Mouse (Mus musculus): ENCODE data around the gene Prss53. TPM values are rescaled to one million over a fixed set of nuclear protein-coding genes. Genes with fewer than 3 reads are reported as not detected.
A peak's percentile ranks its signal among the peaks of the same experiment; 100 is the strongest.

Gene Prss53
- 0.67 and 0.69 TPM in 2 replicates for total RNA-seq (2012; rRNA removed)

DNA sequence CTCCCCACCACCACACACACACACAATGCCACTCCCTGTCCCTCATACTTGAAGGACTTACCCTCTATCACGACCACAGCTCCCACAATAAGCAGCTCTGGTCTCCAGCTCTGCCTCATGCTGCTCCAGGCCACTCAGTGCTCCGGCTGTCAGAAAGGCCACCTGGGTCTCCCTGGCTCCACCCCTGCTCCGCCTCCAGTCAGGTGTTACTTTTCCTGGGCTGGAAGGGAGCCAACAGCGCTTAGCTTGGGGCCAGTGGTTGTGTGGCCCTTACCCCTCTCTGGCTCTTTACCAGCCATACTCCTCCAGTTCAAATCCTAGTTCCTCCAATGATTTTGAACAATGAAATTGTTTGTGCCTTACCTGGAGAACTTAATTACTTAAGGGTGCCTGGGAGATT, at the start of gene Prss53:
Gene Prss53, minus strand, starts transcription at position 173 of the 400 bp plus-strand sequence.
- in situ Hi-C loops (cut with MboI; ENCODE audit: low sequenced_read_pairs in 2 of 2, unreplicated experiment in 2 of 2), result no loop called here
- peaks cover 28% of the 10 kb centered on the region for H3K36me3 ChIP-seq (ENCODE audit: control insufficient read depth, insufficient read depth, low read length, poor library complexity, severe bottlenecking)
- H3K9ac ChIP-seq (ENCODE audit: insufficient read depth, low read depth, low read length, poor library complexity, severe bottlenecking), result no peak within 1 kb of the TSS
- no peak within 1 kb of the TSS for H3K4me3 ChIP-seq (ENCODE audit: insufficient read depth in 1 of 2, low read depth in 1 of 2, low read length in 2 of 2, poor library complexity in 1 of 2, severe bottlenecking in 1 of 2)
- no peaks in the 10 kb centered on the region for H3K9me3 ChIP-seq (ENCODE audit: control insufficient read depth, insufficient read depth, low read depth, low read length)
- peaks cover 0 to 9% of the 10 kb centered on the region in 2 experiments; a peak in 1 of 4 replicates for H3K4me1 ChIP-seq (ENCODE audit: control insufficient read depth in 2 of 2, insufficient read depth in 2 of 2, low read length in 2 of 2, poor library complexity in 1 of 2)
- H3K27ac ChIP-seq (ENCODE audit: insufficient read depth, low read depth, low read length, poor library complexity, severe bottlenecking), result no peak within 1 kb of the TSS
- DNase-seq (ENCODE audit: low read depth, low spot score), result no peak
- TF ChIP-seq ZNF384 (IDR thresholded peaks at IDR 0.05; ENCODE audit: low read depth, low read length) (no peak), ZC3H11A (IDR thresholded peaks at IDR 0.05; ENCODE audit: borderline replicate concordance, low read depth, low read length) (no peak), CHD2 (IDR thresholded peaks at IDR 0.05; ENCODE audit: low read depth, low read length) (no peak), MAFK (IDR thresholded peaks at IDR 0.05; ENCODE audit: insufficient read depth, low read depth, low read length) (no peak), HCFC1 (IDR thresholded peaks at IDR 0.05; ENCODE audit: borderline replicate concordance, insufficient read depth, low read length) (no peak)

DNA sequence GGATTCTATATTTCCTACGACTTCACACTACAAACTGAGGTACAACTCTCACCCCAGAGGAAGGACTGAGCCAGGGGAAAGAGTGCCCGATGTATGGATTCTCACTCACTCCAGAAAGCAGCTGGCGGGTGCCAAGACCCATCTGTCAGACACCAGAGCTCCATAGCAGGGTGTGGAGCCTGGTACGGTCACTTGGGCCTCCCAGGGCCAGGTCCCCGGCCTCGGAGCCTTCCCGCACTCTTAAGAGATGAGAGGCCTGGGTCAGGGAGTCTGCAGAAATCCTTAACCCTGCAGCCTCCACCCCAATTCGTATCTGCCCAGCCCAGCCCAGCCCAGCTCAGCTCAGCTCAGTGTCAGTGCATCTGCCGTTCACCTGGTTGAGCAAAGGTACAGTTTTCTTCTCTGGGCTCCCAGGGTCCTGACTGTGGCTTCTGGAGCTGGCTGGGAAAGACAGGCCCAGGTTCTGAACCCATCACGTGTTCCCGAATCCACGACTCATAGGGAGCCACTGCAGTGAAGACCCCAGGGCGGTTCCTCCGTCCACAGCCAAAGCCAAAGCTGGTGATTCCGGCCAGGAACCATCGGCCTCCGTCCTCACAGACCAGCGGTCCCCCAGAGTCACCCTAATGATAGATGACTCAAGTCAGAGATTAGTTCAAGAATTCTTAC, 45.6 kb upstream of the Prss53 start:
- peak overlapping the region; percentile 81 to 89 for H3K4me3 ChIP-seq (ENCODE audit: insufficient read depth in 1 of 2, low read depth in 1 of 2, low read length in 2 of 2, poor library complexity in 1 of 2, severe bottlenecking in 1 of 2)
- H3K27ac ChIP-seq (ENCODE audit: insufficient read depth, low read depth, low read length, poor library complexity, severe bottlenecking), result no peak overlapping the region; the same call in 1 of the 2 replicates
- peaks cover 11 to 23% of the 10 kb centered on the region in 2 experiments; a peak in 3 of 4 replicates for H3K4me1 ChIP-seq (ENCODE audit: control insufficient read depth in 2 of 2, insufficient read depth in 2 of 2, low read length in 2 of 2, poor library complexity in 1 of 2)
- DNase-seq (ENCODE audit: low read depth, low spot score), result no peak
- no peaks in the 10 kb centered on the region for H3K9me3 ChIP-seq (ENCODE audit: control insufficient read depth, insufficient read depth, low read depth, low read length)
- H3K9ac ChIP-seq (ENCODE audit: insufficient read depth, low read depth, low read length, poor library complexity, severe bottlenecking), result peak overlapping the region; percentile 91
- in situ Hi-C loops (cut with MboI; ENCODE audit: low sequenced_read_pairs in 2 of 2, unreplicated experiment in 2 of 2), result no loop called here
- H3K36me3 ChIP-seq (ENCODE audit: control insufficient read depth, insufficient read depth, low read length, poor library complexity, severe bottlenecking), result no peaks in the 10 kb centered on the region
- TF ChIP-seq ZNF384 (IDR thresholded peaks at IDR 0.05; ENCODE audit: low read depth, low read length) (no peak), MAFK (IDR thresholded peaks at IDR 0.05; ENCODE audit: insufficient read depth, low read depth, low read length) (no peak), CHD2 (IDR thresholded peaks at IDR 0.05; ENCODE audit: low read depth, low read length) (no peak), HCFC1 (IDR thresholded peaks at IDR 0.05; ENCODE audit: borderline replicate concordance, insufficient read depth, low read length) (no peak), ZC3H11A (IDR thresholded peaks at IDR 0.05; ENCODE audit: borderline replicate concordance, low read depth, low read length) (no peak)

DNA sequence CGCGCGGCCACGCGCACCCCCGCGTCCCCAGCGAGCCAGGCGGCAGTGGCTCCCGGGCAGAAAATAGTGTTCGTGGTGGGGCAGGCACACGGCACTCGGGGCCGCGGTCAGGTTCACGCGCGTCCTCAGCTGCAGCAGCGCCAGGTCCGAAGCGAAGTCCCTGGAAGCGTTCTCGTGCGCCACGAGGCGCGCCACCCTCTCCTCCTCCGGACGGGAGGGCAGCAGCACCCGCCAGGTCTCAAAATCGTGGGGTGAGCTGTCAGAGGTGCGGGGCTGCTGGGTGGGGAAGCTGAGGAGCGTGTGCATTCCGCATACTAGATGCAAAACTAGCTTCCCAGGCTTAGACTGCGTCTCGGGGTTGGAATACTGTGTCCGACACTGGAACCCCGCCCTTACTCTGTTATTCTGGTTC, 45.0 kb upstream of the Prss53 start:
- Histone ChIP-seq H3K4me1 (ENCODE audit: control insufficient read depth in 2 of 2, insufficient read depth in 2 of 2, low read length in 2 of 2, poor library complexity in 1 of 2) (peaks cover 13 to 26% of the 10 kb centered on the region in 2 experiments; a peak in 3 of 4 replicates), H3K4me3 (ENCODE audit: insufficient read depth in 1 of 2, low read depth in 1 of 2, low read length in 2 of 2, poor library complexity in 1 of 2, severe bottlenecking in 1 of 2) (peak overlapping the region; percentile 81 to 89), H3K36me3 (ENCODE audit: control insufficient read depth, insufficient read depth, low read length, poor library complexity, severe bottlenecking) (no peaks in the 10 kb centered on the region), H3K9me3 (ENCODE audit: control insufficient read depth, insufficient read depth, low read depth, low read length) (no peaks in the 10 kb centered on the region), H3K27ac (ENCODE audit: insufficient read depth, low read depth, low read length, poor library complexity, severe bottlenecking) (0 out of 2 replicates have a peak overlapping the region, but pooled peaks have one; percentile 7), H3K9ac (ENCODE audit: insufficient read depth, low read depth, low read length, poor library complexity, severe bottlenecking) (peak overlapping the region; percentile 91)
- DNase-seq (ENCODE audit: low read depth, low spot score), result no peak
- TF ChIP-seq ZNF384 (IDR thresholded peaks at IDR 0.05; ENCODE audit: low read depth, low read length) (no peak), HCFC1 (IDR thresholded peaks at IDR 0.05; ENCODE audit: borderline replicate concordance, insufficient read depth, low read length) (0 out of 2 replicates have a peak, but pooled peaks have one; percentile 4)
- in situ Hi-C loops (cut with MboI; ENCODE audit: low sequenced_read_pairs in 2 of 2, unreplicated experiment in 2 of 2), result no loop called here

DNA sequence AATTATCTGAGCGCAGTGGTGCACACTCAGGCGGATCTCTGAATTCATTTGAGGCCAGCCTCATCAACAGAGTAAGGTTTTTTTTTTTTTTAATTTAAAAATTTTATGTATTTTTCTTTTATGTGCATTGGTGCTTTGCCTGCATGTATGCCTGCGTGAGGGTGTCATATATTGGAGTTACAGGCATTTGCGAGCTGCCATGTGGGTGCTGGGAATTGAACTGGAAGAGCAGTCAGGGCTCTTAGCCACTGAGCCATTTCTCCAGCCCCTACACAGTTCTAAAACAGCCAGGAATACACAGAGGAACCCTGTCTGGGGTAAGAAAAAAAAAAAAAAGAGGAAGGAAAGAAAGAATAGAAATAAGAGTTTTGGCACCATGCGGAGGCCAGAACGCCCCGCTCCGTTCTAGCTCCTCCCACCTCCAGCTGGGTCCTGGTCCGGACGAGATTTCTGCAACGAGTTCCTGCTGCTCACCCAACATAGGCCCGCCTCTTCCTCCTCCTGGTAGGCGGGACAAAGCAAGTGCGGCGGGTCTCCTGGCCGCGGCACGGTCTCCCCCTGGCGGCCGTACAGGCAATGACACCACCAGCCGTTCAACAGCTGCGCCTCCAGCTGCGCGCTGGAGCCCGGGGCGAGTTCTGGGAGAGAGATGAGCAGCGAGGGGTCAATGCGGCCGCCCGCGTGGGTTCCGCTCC, 44.4 kb upstream of the Prss53 start:
- 0 out of 2 replicates have a peak, but pooled peaks have one; percentile 23 for TF ChIP-seq HCFC1 (IDR thresholded peaks at IDR 0.05; ENCODE audit: borderline replicate concordance, insufficient read depth, low read length)
- TF ChIP-seq MAFK (IDR thresholded peaks at IDR 0.05; ENCODE audit: insufficient read depth, low read depth, low read length), result no peak
- peak; percentile 78 for TF ChIP-seq CHD2 (IDR thresholded peaks at IDR 0.05; ENCODE audit: low read depth, low read length)
- peak; percentile 49; the same call in 1 of the 2 replicates for TF ChIP-seq ZC3H11A (IDR thresholded peaks at IDR 0.05; ENCODE audit: borderline replicate concordance, low read depth, low read length)
- 0 out of 2 replicates have a peak, but pooled peaks have one; percentile 3 for TF ChIP-seq ZNF384 (IDR thresholded peaks at IDR 0.05; ENCODE audit: low read depth, low read length)
- peak overlapping the region; percentile 81 to 89 for H3K4me3 ChIP-seq (ENCODE audit: insufficient read depth in 1 of 2, low read depth in 1 of 2, low read length in 2 of 2, poor library complexity in 1 of 2, severe bottlenecking in 1 of 2)
- no peaks in the 10 kb centered on the region for H3K9me3 ChIP-seq (ENCODE audit: control insufficient read depth, insufficient read depth, low read depth, low read length)
- H3K36me3 ChIP-seq (ENCODE audit: control insufficient read depth, insufficient read depth, low read length, poor library complexity, severe bottlenecking), result no peaks in the 10 kb centered on the region
- in situ Hi-C loops (cut with MboI; ENCODE audit: low sequenced_read_pairs in 2 of 2, unreplicated experiment in 2 of 2), result no loop called here
- peaks cover 15 to 31% of the 10 kb centered on the region in 2 experiments; a peak in 3 of 4 replicates for H3K4me1 ChIP-seq (ENCODE audit: control insufficient read depth in 2 of 2, insufficient read depth in 2 of 2, low read length in 2 of 2, poor library complexity in 1 of 2)
- H3K9ac ChIP-seq (ENCODE audit: insufficient read depth, low read depth, low read length, poor library complexity, severe bottlenecking), result peak overlapping the region; percentile 91
- H3K27ac ChIP-seq (ENCODE audit: insufficient read depth, low read depth, low read length, poor library complexity, severe bottlenecking), result peak overlapping the region; percentile 33; the same call in 1 of the 2 replicates
- peak; percentile 90 for DNase-seq (ENCODE audit: low read depth, low spot score)

Data from ES-E14 (cell line).